Mouse (Mus musculus): ENCODE results near the gene Cfap36. TPM values are rescaled to one million over a fixed set of nuclear protein-coding genes. Genes with fewer than 3 reads are reported as not detected.

Gene Cfap36
- 26.7 and 28.8 TPM in 2 replicates for polyA plus RNA-seq (2012)

GRCm38 (mm10) chr11:29246883-29247650 is at the start of gene Cfap36:
Gene Cfap36 (minus strand): TSS chr11:29247409.

GRCm38 (mm10) chr11:29172563-29173124 is 74.6 kb downstream of the Cfap36 start, which contains the start of gene Ppp4r3b:
Gene Ppp4r3b (plus strand): TSS chr11:29172890.

Other genes with a start within 250 kb of the Cfap36 start
- gene Pnpt1, start 116.7 kb downstream of the Cfap36 start, polyA plus RNA-seq (2012), result 164 and 171 TPM in 2 replicates
- gene Ppp4r3b, start 74.5 kb downstream of the Cfap36 start, polyA plus RNA-seq (2012), result 27.1 and 35.4 TPM in 2 replicates
- 9.7 and 10.4 TPM in 2 replicates for gene Ccdc88a, start 126.2 kb upstream of the Cfap36 start, polyA plus RNA-seq (2012)

All from megakaryocyte-erythroid progenitor cell, adult 5 weeks (primary cell).